Mouse (Mus musculus): ENCODE results near the gene Tmem259.
"Not testable (repeated sequence)": the region's sequence is repeated elsewhere in the genome, so short reads cannot be mapped to it uniquely, and the experiment has no call there.

Tmem259 gene

DNA sequence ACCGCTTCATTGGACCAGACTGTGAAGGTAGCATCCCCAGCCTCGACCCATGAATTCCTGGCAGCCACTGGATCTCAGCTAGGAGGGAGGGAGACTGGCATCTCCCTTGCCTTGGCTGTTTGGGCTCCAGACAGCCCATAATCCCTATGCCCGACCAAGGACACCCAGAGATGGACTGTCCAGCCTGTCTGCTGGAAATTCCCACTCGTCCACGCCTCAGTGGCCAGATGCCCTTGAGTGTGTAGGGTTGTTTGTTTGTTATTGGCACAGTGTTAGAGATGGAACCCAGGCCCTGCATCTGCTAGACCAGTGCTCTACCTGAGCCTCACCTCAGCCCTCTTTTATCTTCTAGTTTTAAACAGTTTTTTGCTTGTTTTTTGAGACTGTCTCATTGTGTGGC, 18.8 kb downstream of the Tmem259 start:
- DNase-seq (ENCODE audit: low spot score), result no peak

DNA sequence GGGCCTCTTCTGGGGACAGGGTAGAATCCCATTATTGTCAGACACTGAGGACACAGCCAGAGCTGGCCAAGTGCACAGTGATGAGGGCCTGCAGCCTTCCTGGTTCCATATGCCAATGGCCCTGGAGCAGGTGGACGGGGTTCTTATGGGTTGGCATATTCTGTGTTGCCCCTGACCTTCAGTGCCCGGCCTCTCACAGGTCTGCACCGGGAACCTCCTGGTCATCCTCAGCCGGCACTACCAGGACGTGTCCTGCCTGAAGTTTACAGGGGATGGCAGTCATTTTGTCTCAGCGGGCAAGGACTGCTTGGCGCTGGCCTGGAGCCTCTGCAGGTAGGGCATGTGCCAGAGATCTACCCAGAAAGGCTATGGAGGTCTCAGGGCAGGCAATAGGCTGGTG, 19.4 kb downstream of the Tmem259 start:
- DNase-seq (ENCODE audit: low spot score), result no peak

DNA sequence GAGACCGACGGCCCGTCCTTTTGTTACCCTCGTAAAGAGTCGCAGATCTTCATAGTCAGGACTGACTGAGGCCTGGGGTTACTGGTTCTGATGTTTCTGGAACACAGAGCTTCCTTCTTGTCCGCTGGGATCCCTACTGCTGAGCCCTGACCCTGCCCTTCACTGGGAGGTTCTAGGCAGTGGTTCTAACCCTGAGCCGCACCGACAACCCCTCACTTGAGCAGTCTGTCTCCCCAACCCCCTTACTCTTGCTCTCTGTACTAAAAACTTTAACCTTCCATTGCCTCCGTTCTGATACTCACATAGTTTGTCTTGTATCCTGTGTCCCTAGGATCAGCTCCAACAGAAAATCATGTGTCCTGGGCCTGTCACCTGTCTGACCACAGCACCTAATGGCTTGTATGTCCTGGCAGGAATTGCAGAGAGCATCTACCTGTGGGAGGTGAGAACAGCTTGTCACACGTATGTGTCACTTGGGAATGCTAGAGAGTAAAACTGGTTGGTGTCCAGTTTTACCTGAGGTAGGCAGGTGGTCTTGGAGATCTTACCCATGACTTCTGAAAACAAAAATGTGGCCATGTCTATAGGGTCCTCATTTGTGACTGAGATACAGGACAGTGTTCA, 23.3 kb downstream of the Tmem259 start:
- no peak for DNase-seq (ENCODE audit: low spot score)

DNA sequence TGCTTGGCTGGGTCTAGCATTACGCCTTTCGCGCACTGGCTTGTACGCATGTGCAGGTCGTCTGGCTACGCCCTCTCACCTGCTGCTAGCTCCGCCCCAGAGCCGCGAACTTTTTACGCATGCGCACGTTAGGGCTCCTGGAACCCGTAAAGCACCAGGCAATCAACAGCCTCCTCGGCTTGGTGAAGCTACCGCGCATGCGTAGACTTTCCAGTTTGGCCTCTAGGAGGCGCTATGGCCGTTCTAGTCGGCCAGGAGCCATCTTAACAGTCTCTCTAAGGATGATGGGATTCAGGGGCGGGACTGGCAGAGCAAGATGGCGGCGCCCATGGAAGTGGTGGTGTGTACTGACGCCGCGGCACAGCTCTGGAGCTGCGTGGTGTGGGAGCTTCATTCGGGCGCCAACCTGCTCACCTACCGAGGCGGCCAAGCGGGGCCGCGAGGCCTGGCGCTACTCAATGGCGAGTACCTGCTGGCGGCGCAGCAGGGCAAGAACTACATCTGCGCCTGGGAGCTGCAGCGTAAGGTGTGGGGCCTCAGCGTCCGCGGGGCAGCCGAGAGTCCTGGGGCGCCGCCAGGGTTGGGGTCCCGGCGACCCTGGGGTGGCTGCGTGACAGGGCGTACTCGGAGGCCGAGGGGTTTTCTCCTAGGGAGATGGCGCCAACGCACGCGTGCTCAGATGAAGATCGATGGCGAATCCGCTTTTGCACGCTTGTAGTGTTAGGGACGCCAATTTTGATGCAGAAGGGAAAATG, 24.1 kb downstream of the Tmem259 start, which contains the start of gene Wdr18:
Gene Wdr18, plus strand, starts transcription at position 306 of the 755 bp plus-strand sequence.
- peak; percentile 100 for DNase-seq (ENCODE audit: low spot score)

DNA sequence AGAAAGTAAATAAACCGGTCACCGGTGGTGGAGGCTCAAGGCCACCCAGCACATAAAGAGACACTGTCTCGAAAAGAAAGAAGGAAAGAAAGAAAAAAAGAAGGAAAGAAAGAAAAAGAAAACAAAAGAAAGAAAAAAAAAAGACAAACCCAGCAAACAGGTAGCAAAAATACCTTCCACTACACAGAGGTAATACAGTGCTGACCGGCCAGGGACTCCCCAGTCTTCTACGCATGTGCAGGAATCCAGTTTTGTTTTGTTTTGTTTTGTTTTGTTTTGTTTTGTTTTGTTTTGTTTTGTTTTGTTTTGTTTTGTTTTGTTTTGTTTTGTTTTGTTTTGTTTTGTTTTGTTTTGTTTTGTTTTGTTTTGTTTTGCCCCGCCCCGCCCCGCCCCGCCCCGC, 24.7 kb downstream of the Tmem259 start:
- DNase-seq (ENCODE audit: low spot score), result not testable (repeated sequence)

DNA sequence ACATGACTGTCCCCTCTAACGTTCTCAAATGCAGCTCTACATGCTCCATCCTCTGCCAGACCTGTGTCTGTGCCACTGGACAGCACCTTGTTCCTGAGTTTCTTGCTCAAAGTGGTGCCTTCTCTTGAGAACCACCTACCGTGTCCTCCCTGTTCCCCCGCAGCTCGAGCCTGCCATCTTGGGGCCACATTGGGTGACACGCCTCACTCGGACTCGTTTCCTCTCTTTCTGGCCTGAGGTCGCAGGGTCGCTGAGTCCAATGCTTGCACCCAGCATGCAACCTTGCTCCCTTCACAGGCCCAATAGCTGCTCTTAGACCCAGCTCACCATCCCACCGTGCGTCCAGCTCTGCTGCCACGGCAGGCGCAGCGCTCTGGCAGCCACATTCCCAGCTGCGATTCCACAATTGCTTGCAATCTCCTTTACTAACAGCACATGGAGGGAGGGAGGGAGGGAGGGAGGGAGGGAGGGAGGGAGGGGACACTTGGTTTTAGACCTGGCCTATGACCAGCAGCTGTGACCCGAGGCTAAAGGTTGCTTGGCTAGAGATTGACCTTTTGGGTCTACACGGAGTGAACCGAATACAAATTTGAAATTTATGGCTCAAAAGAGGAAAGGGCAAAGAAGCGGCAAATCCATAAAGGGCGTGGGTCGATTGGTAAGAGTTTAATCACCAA, 25.9 kb downstream of the Tmem259 start:
- peak; percentile 78 for DNase-seq (ENCODE audit: low spot score)

DNA sequence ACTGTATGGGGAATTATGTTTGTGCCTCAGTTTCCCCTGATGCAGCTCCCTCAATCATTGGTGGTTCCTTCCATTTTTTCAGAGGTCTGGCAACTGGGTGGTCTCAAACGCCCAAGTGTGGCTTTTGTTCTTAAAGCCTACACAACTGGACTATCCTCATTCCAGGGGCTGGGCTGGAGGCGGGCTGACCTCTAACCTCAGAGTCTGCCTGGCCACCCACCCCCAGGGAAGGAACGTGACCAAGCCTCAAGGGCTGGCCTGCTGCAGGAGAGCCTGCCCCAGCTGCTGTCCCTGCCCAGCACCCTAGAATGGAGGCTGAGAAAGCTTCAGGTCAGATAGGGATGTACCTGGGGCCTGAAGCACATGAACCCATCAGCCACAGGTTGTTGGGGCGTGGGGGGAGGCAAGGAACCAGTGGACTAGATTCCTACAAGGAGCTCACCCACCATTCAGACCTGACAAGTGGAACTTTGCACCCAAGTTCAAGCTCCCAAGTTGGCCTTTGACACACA, 27.4 kb downstream of the Tmem259 start:
- no peak for DNase-seq (ENCODE audit: low spot score)

DNA sequence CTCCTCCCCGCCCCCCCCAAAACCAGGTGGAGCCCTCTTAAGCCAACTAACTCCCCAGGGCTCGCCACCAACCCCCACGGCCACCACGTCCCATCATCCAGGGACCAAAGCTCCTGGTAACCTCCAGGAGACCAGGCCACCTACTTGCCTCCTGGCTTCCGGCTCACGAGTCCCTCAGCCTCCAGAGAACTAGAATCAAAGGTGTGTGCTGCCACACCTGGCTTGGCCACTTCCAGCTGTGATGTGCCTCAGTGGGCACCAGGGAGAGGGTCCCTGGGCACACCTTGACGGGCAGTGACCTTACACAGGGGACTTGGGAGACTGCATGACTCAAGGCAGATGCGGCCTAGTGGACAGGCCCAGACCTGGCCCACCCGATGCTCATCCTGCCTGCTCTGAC, 28.4 kb downstream of the Tmem259 start:
- DNase-seq (ENCODE audit: low spot score), result no peak

DNA sequence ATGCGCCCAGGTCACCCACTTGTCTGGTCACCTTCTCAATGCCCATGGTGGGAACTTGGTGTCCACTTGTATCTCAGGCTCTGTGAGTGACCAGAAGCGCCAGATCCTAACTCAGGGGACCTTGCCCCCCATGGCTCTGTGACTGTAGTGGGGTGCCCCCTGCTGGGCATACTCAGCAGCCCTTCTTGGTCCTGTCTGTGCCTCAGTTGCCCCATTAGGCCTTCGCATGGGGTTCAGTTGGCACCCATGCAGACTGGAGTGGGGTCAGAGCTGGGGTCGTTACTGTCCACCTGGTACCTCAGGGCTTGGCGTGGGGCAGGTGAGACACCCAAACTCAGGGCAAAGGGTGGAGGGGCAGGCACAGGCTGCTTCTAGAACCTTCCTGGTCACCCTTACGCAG, 30.2 kb downstream of the Tmem259 start:
- DNase-seq (ENCODE audit: low spot score), result no peak

DNA sequence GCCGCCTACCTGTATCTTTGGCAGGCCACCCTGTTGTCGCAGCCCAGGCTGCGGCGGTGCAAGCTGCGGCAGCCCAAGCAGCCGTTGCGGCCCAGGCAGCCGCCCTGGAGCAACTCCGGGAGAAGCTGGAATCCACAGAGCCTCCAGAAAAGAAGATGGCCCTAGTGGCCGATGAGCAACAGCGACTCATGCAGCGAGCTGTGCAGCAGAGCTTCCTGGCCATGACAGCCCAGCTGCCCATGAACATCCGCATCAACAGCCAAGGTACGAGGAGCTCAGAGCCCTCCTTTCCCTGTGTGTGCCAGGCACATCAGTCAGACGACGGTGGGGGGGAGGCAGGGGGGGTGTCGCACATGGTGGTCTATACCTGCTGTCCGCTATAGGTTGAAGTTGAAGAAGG, 33.5 kb downstream of the Tmem259 start:
- DNase-seq (ENCODE audit: low spot score), result no peak

DNA sequence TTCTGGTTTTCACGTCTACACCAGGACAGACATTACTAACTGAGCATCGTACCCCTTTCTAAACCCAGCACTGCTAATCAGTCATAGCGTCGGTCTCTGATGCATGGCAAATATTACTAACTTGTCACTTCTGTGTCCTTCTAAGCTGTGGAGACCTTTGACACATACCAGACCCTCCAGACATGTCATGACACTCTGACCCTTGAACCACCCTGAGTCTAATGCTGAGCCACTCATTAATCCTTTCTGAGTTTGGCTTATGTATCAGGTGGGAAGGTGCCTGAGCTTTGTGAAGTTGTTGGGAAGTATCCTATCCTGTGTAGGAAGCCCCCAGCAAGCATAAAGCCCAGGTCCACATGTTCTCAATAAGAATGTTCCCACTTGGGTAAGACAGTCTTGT, 34.3 kb downstream of the Tmem259 start:
- no peak for DNase-seq (ENCODE audit: low spot score)

DNA sequence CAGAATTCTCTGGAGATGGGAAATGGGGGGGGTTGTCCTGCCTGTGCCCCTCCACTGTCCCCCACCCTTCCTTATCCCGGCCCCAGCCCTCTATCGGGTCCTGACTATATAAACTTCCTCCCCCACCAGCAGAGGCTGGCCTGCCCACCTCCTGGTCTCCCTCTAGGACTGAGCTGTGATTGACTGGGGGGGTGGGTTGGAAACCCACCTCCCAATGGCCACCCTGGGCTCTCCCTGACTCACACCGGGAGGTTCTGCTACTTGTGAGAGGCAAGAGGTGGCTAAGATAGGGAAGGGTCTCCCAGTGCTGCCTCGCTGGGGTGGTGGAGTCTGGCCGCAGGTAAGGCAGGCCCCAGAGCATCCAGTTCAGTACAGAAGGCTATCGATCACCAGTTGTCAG, 36.6 kb downstream of the Tmem259 start:
- DNase-seq (ENCODE audit: low spot score), result no peak

DNA sequence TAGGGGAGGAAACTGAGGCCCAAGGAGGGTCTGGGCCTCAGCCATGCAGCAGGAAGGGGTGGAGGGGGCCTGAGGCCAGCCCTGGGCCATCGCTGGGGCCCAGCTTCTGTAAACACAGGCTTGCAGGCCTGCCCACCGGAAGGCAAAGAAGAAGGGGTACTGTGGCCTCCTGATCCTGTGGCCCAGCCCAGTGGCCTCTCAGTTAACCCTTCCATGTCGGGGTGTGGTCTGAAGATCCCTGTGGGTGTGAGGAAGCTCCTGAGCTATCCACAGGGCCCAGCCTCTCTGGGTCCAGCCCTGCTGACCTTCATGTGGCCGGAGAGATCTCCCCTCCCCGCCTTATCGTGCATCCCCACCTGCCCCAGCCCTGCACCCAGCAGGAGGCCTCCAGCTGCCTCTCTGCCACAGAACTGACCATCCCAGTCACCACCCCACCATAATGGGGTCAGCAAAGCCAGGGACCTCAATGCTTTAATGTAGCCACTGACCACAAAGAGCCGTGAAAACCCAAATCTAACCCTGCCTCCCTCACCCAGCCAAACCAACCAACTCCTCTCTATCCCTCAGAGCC, 37.3 kb downstream of the Tmem259 start:
- no peak for DNase-seq (ENCODE audit: low spot score)

DNA sequence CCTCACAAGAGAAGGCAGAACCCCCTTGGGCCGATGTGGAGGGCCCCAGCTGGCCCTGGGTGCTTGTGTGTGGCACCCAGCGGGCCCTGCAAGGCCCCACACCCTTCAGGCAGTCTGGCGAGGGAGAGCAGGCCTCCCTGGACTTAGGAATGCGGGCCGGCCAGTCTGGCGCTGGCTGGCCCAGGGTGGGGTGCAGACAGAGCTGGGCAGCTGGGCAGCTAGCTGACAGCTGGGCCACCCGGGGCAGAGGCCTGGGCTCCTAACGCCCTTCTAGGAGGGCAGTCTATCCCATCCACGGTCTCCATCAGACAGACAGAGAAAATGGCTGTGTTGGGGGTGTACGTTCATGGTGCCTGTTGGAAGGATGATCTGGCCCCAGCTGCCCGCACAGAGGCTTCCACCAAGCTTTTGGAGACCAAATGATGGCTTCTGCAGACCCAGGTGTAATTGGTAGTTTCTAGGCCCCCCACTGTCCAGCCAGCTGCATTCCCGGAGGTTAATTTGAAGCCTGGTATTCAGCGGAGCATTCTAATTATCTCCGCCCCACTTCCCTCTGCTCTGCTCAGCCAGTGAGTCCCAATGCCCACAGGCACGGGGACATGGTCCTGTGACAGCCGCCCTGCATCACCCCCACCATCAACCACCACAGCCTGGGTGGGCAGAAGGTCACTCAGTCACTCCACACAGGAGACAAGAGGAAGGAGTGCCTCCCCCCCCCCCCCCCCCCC, 38.5 kb downstream of the Tmem259 start:
- no peak for DNase-seq (ENCODE audit: low spot score)

DNA sequence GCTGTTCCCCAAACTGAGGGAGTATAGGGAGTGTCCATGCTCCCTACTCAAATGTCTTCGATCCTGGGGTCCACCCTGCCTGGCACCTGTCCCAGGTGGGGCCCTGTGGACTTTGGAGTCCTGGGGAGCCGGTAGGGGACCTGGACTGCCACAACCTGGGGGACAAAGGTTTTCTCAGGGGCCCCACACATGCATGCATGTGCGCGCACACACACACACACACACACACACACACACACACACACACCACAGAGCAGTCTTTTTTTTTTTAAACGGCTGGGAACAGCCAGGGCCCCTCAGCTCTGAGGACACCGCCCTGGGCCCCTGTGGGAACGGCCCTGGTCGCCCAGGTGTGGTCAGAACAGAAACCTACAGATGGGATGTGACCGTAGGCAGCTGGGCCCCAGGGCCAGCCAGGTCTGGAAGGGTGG, 40.6 kb downstream of the Tmem259 start:
- no peak for DNase-seq (ENCODE audit: low spot score)

DNA sequence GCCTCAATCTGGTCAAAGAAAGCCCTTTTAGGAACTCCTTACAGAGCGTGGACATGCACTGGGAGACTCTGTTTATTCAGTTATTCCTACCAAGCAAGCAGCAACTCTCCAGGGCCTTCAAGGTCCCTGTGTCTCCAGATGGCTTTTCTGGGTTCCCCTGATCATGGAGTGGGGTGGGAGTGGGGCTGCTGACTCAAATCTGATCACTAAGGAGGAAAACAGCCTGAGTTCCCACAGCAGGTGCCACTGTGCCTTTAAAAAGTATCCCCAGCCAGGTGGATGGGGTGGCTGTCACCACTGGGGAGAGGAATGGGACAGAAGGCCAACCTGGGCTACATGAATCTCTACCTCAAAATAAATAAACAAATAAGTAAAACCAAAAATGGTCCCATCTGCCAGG, 41.1 kb downstream of the Tmem259 start:
- no peak for DNase-seq (ENCODE audit: low spot score)

DNA sequence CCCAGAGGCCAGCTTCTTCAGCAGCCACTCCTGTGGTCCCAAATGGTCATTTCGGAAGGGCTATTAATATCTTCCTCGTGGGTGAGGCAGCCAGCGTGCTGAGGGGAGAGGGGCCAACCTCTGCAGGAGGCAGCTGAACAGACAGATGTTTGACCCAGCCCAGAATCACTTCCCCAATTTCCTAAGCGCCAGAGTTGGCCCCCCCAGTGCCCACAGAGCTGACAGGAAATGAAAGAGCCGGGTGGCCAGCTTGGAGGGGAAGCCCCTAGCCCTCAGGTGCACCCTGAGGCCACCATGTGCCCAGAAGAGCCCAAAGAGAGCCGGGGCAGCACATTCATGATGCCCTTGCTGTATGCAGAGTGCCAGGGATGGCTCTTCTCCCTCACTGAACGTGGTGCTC, 43.4 kb downstream of the Tmem259 start:
- no peak for DNase-seq (ENCODE audit: low spot score)

DNA sequence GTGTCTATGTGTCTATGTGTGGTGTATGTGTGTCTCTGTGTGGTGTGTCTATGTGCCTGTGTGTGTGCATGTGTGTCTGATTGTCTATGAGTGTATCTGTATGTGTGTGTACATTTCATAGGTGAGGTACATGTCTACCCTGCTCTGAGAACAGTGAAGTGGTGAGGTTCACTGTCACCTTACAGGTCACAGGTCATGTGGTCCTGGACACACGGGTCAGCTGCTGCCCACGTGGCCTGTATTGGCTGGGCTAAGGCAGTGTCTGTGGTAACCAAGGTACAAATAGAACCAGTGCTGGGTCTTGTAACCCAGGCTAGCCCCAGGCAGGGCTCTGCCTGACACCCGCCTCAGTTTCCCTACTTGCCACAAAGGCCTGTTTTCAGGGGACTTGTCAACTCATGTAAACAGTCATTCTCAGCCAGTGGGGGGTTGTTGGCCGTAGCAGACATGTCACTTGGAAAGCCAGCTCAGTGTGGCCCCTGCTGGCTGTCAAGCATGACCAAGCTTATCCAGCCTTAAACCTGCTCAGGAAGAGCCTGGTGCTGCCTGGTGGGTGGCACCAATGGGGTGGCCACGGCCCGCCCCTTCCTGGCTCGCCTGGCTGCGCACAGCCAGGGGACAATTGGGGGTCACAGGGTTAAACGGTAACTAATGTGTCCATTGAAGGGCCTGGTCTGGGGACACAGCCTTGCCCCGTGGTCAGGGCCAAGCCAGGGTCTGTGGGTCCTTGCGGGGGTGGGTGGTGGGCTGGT, 46.2 kb downstream of the Tmem259 start:
- no peak for DNase-seq (ENCODE audit: low spot score)

DNA sequence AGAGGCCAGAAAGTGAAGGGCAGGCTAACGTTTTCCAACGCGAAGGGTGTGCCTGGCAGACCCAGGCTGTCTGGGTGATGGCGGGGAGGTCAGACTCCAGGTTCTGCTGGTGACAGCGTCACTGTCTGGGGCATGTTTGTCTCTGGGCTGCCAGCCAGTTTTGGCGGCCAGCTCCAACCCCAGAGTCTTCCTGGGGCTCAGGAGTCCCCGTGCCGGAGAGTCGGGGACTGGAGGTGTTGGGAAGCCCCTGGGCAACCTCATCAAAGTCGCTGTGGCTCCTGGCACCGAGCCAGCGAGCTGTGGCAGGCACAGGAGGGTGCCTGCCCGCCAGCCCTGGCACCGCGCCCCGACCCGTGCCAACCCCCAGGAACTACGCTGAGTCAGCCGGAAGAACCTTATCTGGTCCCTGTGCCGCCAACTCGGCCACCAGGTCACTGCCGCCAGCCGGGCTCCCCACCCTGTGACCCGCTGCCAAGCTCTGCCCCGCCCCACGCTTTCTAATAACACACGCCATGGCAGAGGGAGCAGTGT, 47.2 kb downstream of the Tmem259 start:
- peak; percentile 50 for DNase-seq (ENCODE audit: low spot score)

DNA sequence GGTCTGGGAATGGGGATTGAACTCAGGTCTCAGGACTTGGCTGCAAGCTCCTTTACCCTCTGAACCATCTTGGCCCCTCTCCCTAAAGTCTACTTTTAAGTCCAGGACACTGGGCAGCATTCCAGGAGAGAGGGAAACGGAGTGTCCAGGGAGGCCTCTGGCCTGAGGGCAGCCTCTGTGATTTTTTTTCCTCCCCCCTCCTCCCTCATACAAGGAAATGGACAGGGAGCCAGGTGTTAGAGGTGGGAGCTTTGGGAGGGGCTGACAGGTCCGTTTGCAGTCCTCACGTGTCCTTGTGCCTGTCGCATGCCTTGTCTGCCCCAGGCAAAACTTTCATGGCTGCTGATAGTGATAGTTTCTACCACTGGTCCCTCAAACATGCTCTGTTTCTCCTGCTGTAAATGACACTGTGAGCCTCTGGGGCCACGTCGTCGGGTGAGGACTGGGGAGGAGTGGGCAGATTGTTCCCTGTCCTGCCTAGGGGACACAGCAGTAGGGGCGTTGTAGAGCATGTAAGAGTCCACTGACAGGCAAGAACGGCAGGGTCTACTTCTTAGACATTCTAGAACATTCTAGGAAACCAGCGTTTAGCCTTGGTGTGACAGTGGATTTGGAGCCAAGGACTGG, 47.7 kb downstream of the Tmem259 start:
- DNase-seq (ENCODE audit: low spot score), result no peak

Data from ovary, postnatal 14 days (tissue).